Mouse (Mus musculus) duodenum, adult 2 months (tissue): ENCODE measurements around the gene Eif4e3. TPM values are rescaled to one million over a fixed set of nuclear protein-coding genes. Genes with fewer than 3 reads are reported as not detected.

Source experiments
- polyA plus RNA-seq: library from polyadenylated mRNA; depleted of rRNA; stranded (reverse); fragments of >200 nt; gene quantifications from 2 replicates; pipeline ENCODE4 v1.2.3, GENCODE M21; 2012; ENCODE audit warnings: low replicate concordance; rRNA removed

Eif4e3 gene
- 1.3 and 1.7 TPM in 2 replicates for polyA plus RNA-seq

GRCm38 (mm10) chr6:99666318-99667171, at the start of gene Eif4e3, which contains the start of gene Gm20696:
Gene Eif4e3 (minus strand): TSS chr6:99666771.
Gene Gm20696 (minus strand): TSS chr6:99666797.

DNA sequence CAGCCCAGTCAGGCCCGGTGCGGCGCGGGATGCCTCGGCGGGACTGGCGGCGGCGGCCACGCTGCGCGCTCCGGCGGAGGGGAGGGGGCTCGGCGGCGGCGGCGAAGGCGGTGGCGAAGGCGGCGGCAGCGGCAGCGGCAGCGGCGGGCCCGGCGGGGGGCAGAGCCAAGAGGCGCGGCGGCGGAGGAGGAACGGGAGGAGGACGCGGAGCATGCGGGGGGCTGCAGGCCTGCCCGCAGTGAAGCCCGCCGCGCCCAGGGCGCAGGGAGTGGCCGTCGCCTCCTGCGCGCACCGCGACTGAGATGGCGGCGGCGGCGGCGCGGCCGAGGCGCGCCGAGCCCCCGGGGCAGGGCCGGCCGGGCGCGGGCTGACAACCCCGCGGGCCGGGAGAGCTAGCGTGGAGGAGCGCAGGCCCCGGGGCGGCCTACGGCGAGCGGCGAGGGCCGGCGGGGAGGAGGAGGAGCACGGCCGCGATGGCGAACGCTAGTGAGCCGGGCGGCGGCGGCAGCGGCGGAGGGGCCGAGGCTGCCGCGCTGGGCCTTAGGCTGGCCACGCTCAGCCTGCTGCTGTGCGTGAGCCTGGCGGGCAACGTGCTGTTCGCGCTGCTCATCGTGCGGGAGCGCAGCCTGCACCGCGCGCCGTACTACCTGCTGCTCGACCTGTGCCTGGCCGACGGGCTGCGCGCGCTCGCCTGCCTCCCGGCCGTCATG, 25.8 kb upstream of the Eif4e3 start, which contains the start of gene Gpr27:
Gene Gpr27, plus strand, starts transcription at position 474 of the 710 bp plus-strand sequence.

Other genes with a start within 250 kb of the Eif4e3 start
- gene Foxp1, start 144.1 kb downstream of the Eif4e3 start, polyA plus RNA-seq, result 30.8 and 54.3 TPM in 2 replicates
- 0.20 and 0.34 TPM in 2 replicates for gene Gm20696, start within 50 bp of the Eif4e3 start, polyA plus RNA-seq
- 3.2 and 4.9 TPM in 2 replicates for gene Gpr27, start 25.9 kb upstream of the Eif4e3 start, polyA plus RNA-seq
- not detected in 2 replicates for gene Prok2, start 59.6 kb upstream of the Eif4e3 start, polyA plus RNA-seq